ENCODE assay signal across 18 mouse cellular contexts in genomic region chr13:12308473-12308872, GRCm38 (mm10). TPM values are rescaled to one million over a fixed set of nuclear protein-coding genes. Genes with fewer than 3 reads are reported as not detected.
DNase-seq lines count a peak whose midpoint lies in the region; ATAC-seq and TF ChIP-seq lines count a peak whose summit lies in the region.
"Had no signal": no experiment of that assay in that cellular context is flagged by ENCODE, and none has a peak within 500 bp of the region (broad histone marks: within the 10 kb centered on the region; RNA-seq: fewer than 3 reads in every experiment).

No protein-coding gene starts in this region.

- peaks cover 39% of the 10 kb centered on the region for H3K4me1 ChIP-seq in heart, embryonic 10.5 days
- H3K4me1 ChIP-seq in heart, embryonic 14.5 days (ENCODE audit: control insufficient read depth in 2 of 2, insufficient read depth in 2 of 2, low read length in 2 of 2), result peaks cover 20 to 50% of the 10 kb centered on the region in 2 experiments
- H3K4me1 ChIP-seq: hindbrain, embryonic 13.5 days had no signal

- H3K9me3 ChIP-seq in heart, embryonic 10.5 days, result no peaks in the 10 kb centered on the region
- no peaks in the 10 kb centered on the region for H3K9me3 ChIP-seq in heart, embryonic 14.5 days (ENCODE audit: control insufficient read depth, low read length)
- H3K9me3 ChIP-seq: embryonic facial prominence, embryonic 10.5 days; hindbrain, embryonic 13.5 days had no signal

- ATAC-seq in heart, embryonic 14.5 days (ENCODE audit: insufficient number of reproducible peaks, insufficient read depth, low FRiP score, low read depth), result no peak
- ATAC-seq: forebrain, embryonic 16.5 days; hindbrain, postnatal 0 days had no signal

- no peak overlapping the region for H3K4me2 ChIP-seq in heart, embryonic 14.5 days (ENCODE audit: low read length)
- H3K4me2 ChIP-seq: hindbrain, embryonic 13.5 days had no signal

- peak overlapping the region; percentile 62; the same call in 1 of the 2 replicates for H3K27ac ChIP-seq in heart, embryonic 10.5 days
- H3K27ac ChIP-seq in heart, embryonic 14.5 days (replicated peaks in 1 of 2; ENCODE audit: control insufficient read depth in 1 of 2, insufficient read depth in 1 of 2, low read depth in 2 of 2, low read length in 2 of 2), result peak overlapping the region; percentile 12 to 58; a peak in 2 of 4 replicates
- peak overlapping the region; percentile 61 for H3K27ac ChIP-seq in layer of hippocampus, adult 2 months
- H3K27ac ChIP-seq: hindbrain, embryonic 13.5 days; hindbrain, postnatal 0 days had no signal

- no peaks in the 10 kb centered on the region for H3K27me3 ChIP-seq in heart, embryonic 10.5 days (ENCODE audit: insufficient read depth, poor library complexity, severe bottlenecking)
- no peaks in the 10 kb centered on the region for H3K27me3 ChIP-seq in heart, embryonic 14.5 days (ENCODE audit: control insufficient read depth, insufficient read depth, low read length)
- H3K27me3 ChIP-seq: hindbrain, embryonic 13.5 days had no signal

- H3K9ac ChIP-seq in heart, embryonic 14.5 days (ENCODE audit: low read length), result no peak overlapping the region
- H3K9ac ChIP-seq: hindbrain, embryonic 13.5 days had no signal

- 89% methylated on average over 8 of the region's 8 CpGs for WGBS in heart, embryonic 10.5 days
- WGBS in heart, embryonic 14.5 days, result 82% methylated on average over 8 of the region's 8 CpGs

- H3K4me3 ChIP-seq in heart, embryonic 10.5 days, result no peak overlapping the region
- H3K4me3 ChIP-seq in heart, embryonic 14.5 days (ENCODE audit: control insufficient read depth in 1 of 2, insufficient read depth in 1 of 2, low read depth in 1 of 2, low read length in 2 of 2), result no peak overlapping the region
- H3K4me3 ChIP-seq in layer of hippocampus, adult 2 months, result no peak overlapping the region
- H3K4me3 ChIP-seq: embryonic facial prominence, embryonic 10.5 days; hindbrain, embryonic 13.5 days had no signal

- no peak for TF ChIP-seq CTCF in layer of hippocampus, adult 2 months (conservative IDR thresholded peaks at IDR 0.05)

- no peak for DNase-seq in heart, embryonic 10.5 days (ENCODE audit: low spot score)
- DNase-seq in heart, postnatal 4 days, result no peak
- no peak for DNase-seq in heart, adult 18-20 months
- peak; percentile 19 to 34 for DNase-seq in layer of hippocampus, adult 2 months (ENCODE audit: low spot score in 2 of 2)
- no peak for DNase-seq in layer of hippocampus, adult 11-12 months (ENCODE audit: low spot score)
- DNase-seq in telencephalon, adult 2 months (ENCODE audit: low read depth, low spot score), result peak; percentile 27
- DNase-seq in testis, postnatal 14 days (ENCODE audit: low spot score), result no peak
- DNase-seq: adrenal gland, adult 2 months; adrenal gland, postnatal 25 days; cerebellum, adult 2 months; cerebellum, postnatal 10 days; kidney, adult 11 months; kidney, adult 9 months had no signal

- peaks cover 73% of the 10 kb centered on the region for H3K36me3 ChIP-seq in heart, embryonic 10.5 days
- H3K36me3 ChIP-seq in heart, embryonic 14.5 days (ENCODE audit: control insufficient read depth, insufficient read depth, low read length), result peaks cover 77% of the 10 kb centered on the region
- H3K36me3 ChIP-seq: embryonic facial prominence, embryonic 10.5 days; hindbrain, embryonic 13.5 days had no signal

RNA-seq across cellular contexts. Expression of gene Actn2, which starts 32.1 kb away (rescaled TPM):
- polyA plus RNA-seq in heart, embryonic 10.5 days (2016; fragmentation: Nextera tagmentation; extraction: Ambion mirVana), result 647 and 1,387 TPM in 2 replicates
- total RNA-seq in heart, postnatal 4 days (2021), result 1,000 to 10,000 TPM; 2,111 to 2,171 TPM
- 1,376 and 1,533 TPM in 2 replicates for polyA plus RNA-seq in heart, embryonic 14.5 days (2014; fragmentation: Nextera tagmentation; extraction: Ambion mirVana)
- total RNA-seq in heart, adult 18-20 months (2021), result 1,000 to 10,000 TPM; 1,714 to 1,786 TPM
- total RNA-seq in layer of hippocampus, adult 2 months (2021), result 10 to 100 TPM; 22.4 to 23.1 TPM

RNA-seq across cellular contexts. Expression of gene Mtr, which starts 50.6 kb away (rescaled TPM):
- polyA plus RNA-seq in heart, embryonic 10.5 days (2016; fragmentation: Nextera tagmentation; extraction: Ambion mirVana), result 16.5 and 20.9 TPM in 2 replicates
- 10 to 100 TPM; 35.7 to 36.0 TPM for total RNA-seq in heart, postnatal 4 days (2021)
- 14.8 and 17.5 TPM in 2 replicates for polyA plus RNA-seq in heart, embryonic 14.5 days (2014; fragmentation: Nextera tagmentation; extraction: Ambion mirVana)
- 100 to 1,000 TPM in 1 of 2 experiments, 10 to 100 TPM in 1; 95.0 to 113 TPM for total RNA-seq in heart, adult 18-20 months (2021)
- 10 to 100 TPM; 18.2 to 20.6 TPM for total RNA-seq in layer of hippocampus, adult 2 months (2021)

Comparison
In these comparisons a context has a peak if more than half of its experiments do, and no peak if none do; other contexts are left out.
1. DNase-seq: peak in layer of hippocampus, adult 2 months (2 of 2) and telencephalon, adult 2 months (single experiment); none in heart, embryonic 10.5 days (single experiment), heart, postnatal 4 days (single experiment), heart, adult 18-20 months (0 of 2), layer of hippocampus, adult 11-12 months (single experiment) and testis, postnatal 14 days (single experiment).
2. RNA of gene Actn2, which starts 32.1 kb away (total RNA-seq): 2,111 to 2,171 TPM in heart, postnatal 4 days and 1,714 to 1,786 TPM in heart, adult 18-20 months; 22.4 to 23.1 TPM in layer of hippocampus, adult 2 months; every median in the first group is over 10 times any median in the second.
3. Peak in every context shown above with its lines, with median percentiles within 50 percentile points of each other: H3K27ac ChIP-seq.